Mouse (Mus musculus): ENCODE results near the gene Tnfrsf25. TPM values are rescaled to one million over a fixed set of nuclear protein-coding genes. Genes with fewer than 3 reads are reported as not detected.

The Tnfrsf25 gene
- polyA plus RNA-seq, 1 experiment = 0.95 TPM

DNA sequence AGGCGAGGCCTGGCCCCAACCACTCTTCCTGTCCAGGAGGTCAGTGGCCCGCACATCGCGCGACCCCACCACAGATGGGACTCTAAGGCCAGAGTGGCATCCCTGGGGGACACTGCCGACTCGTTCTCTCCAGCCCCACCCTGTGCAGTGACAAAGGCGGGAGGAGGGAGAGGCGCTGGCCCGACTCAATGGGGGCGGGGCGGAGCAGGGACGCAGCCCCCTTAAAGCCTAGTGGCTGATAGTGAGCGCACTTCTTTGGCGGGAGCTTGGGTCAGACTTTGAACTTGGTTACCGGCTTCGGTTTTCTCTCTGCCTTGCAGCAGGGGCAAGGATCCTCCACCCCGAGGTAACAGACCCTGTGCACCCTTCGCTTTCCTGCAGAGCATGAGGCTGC lies 43.5 kb downstream of the Tnfrsf25 start:
- TF ChIP-seq MYOG (IDR thresholded peaks at IDR 0.05; ENCODE audit: control insufficient read depth, extremely low read depth, insufficient read length) = no peak
- no peak for TF ChIP-seq MYOD1 (IDR thresholded peaks at IDR 0.05; ENCODE audit: control insufficient read depth, insufficient read length, low read depth)
- no peak for TF ChIP-seq CTCF (IDR thresholded peaks at IDR 0.05; ENCODE audit: control insufficient read depth, insufficient read depth, insufficient read length)
- no peak for TF ChIP-seq USF1 (IDR thresholded peaks at IDR 0.05; ENCODE audit: low read depth)
- no peak for TF ChIP-seq CEBPB (IDR thresholded peaks at IDR 0.05; ENCODE audit: low read depth)
- Histone ChIP-seq H3ac (ENCODE audit: control insufficient read depth, insufficient read length, low read depth) (no peak overlapping the region), H3K4me3 (ENCODE audit: insufficient read depth, poor library complexity, severe bottlenecking) (no peak overlapping the region), H3K79me3 (ENCODE audit: low read depth) (no peaks in the 10 kb centered on the region), H3K36me3 (ENCODE audit: control insufficient read depth, insufficient read depth) (no peaks in the 10 kb centered on the region), H3K27me3 (ENCODE audit: control insufficient read depth, insufficient read depth, insufficient read length) (peaks cover 49% of the 10 kb centered on the region), H3K79me2 (ENCODE audit: control insufficient read depth, insufficient read depth) (no peaks in the 10 kb centered on the region)

DNA sequence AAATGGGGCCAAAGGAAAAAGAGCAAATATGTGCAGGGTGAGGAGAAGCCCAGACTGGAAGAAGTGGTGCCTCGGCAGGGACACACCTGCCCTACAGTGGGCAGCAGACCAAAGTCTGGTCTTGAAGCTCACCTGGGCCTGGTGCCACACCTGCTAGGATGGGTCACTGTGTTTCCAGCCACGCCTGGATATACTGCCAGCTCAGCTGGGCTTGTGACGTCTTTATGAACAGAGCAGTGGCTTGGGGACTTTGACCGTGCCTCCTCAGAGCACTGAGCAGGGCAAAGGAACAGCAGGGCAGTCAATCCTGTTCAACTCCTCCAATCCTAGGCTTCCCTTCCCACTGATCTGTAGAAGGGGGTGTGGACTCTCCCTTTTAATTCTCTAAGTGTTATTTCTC lies 45.0 kb downstream of the Tnfrsf25 start:
- H3K79me3 ChIP-seq (ENCODE audit: low read depth) = no peaks in the 10 kb centered on the region
- H3K79me2 ChIP-seq (ENCODE audit: control insufficient read depth, insufficient read depth) = no peaks in the 10 kb centered on the region
- peaks cover 49% of the 10 kb centered on the region for H3K27me3 ChIP-seq (ENCODE audit: control insufficient read depth, insufficient read depth, insufficient read length)
- TF ChIP-seq MYOG (IDR thresholded peaks at IDR 0.05; ENCODE audit: control insufficient read depth, extremely low read depth, insufficient read length) = no peak
- TF ChIP-seq MAX (IDR thresholded peaks at IDR 0.05) = no peak
- no peak for TF ChIP-seq CTCF (IDR thresholded peaks at IDR 0.05; ENCODE audit: control insufficient read depth, insufficient read depth, insufficient read length)
- no peak for TF ChIP-seq USF1 (IDR thresholded peaks at IDR 0.05; ENCODE audit: low read depth)
- no peak for TF ChIP-seq FOSL1 (IDR thresholded peaks at IDR 0.05; ENCODE audit: insufficient read depth, low read length, poor library complexity, severe bottlenecking)
- TF ChIP-seq MYOD1 (IDR thresholded peaks at IDR 0.05; ENCODE audit: control insufficient read depth, insufficient read length, low read depth) = no peak
- no peak for TF ChIP-seq CEBPB (IDR thresholded peaks at IDR 0.05; ENCODE audit: low read depth)
- no peaks in the 10 kb centered on the region for H3K36me3 ChIP-seq (ENCODE audit: control insufficient read depth, insufficient read depth)
- H3K4me3 ChIP-seq (ENCODE audit: insufficient read depth, poor library complexity, severe bottlenecking) = no peak overlapping the region
- H3ac ChIP-seq (ENCODE audit: control insufficient read depth, insufficient read length, low read depth) = no peak overlapping the region

DNA sequence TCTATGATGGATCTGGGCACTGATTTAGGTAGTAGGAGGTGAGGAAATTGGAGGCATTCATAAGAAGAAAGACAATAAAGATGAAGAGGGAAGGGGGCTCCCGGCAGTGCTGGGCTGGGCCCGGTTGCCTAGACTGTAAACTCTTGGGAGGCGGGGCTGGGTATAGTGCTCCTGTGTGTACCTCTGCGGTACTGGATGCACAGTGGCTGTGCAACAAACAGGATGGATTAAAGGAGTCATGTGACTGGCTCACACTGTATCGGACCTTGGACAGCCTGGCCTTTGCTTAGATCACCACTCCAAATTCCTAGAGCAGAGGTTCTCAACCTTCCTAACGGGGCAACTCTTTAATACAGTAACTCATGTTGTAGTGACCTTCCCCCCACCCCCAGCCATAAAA lies 45.9 kb downstream of the Tnfrsf25 start:
- Histone ChIP-seq H3K36me3 (ENCODE audit: control insufficient read depth, insufficient read depth) (no peaks in the 10 kb centered on the region), H3K4me3 (ENCODE audit: insufficient read depth, poor library complexity, severe bottlenecking) (no peak overlapping the region), H3K79me2 (ENCODE audit: control insufficient read depth, insufficient read depth) (no peaks in the 10 kb centered on the region), H3ac (ENCODE audit: control insufficient read depth, insufficient read length, low read depth) (no peak overlapping the region), H3K79me3 (ENCODE audit: low read depth) (no peaks in the 10 kb centered on the region), H3K27me3 (ENCODE audit: control insufficient read depth, insufficient read depth, insufficient read length) (peaks cover 49% of the 10 kb centered on the region)
- TF ChIP-seq MAX (IDR thresholded peaks at IDR 0.05) (no peak), CEBPB (IDR thresholded peaks at IDR 0.05; ENCODE audit: low read depth) (no peak), MYOG (IDR thresholded peaks at IDR 0.05; ENCODE audit: control insufficient read depth, extremely low read depth, insufficient read length) (no peak), CTCF (IDR thresholded peaks at IDR 0.05; ENCODE audit: control insufficient read depth, insufficient read depth, insufficient read length) (no peak), USF1 (IDR thresholded peaks at IDR 0.05; ENCODE audit: low read depth) (no peak), FOSL1 (IDR thresholded peaks at IDR 0.05; ENCODE audit: insufficient read depth, low read length, poor library complexity, severe bottlenecking) (no peak), MYOD1 (IDR thresholded peaks at IDR 0.05; ENCODE audit: control insufficient read depth, insufficient read length, low read depth) (no peak)

DNA sequence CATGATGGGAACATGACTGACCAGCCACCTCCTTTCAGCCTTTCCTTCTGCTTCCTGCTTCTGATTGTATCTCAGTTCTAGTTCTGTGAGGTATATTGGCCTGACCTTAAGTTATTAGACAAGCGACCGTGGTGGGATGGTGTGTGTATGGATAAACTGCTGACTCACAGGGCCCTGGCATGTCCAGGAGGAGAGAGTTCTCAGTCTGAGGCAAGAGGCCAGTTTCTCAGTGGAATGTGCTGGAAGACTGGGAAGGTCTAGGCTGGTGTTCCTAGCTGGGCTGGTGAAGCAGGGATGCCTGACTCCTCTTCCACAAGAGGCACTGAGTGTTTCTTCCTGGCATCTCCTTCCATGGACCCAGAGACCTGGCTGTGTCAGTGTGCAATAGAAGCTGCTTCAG lies 47.0 kb downstream of the Tnfrsf25 start:
- Histone ChIP-seq H3ac (ENCODE audit: control insufficient read depth, insufficient read length, low read depth) (no peak overlapping the region), H3K79me2 (ENCODE audit: control insufficient read depth, insufficient read depth) (no peaks in the 10 kb centered on the region), H3K27me3 (ENCODE audit: control insufficient read depth, insufficient read depth, insufficient read length) (peaks cover 41% of the 10 kb centered on the region), H3K36me3 (ENCODE audit: control insufficient read depth, insufficient read depth) (no peaks in the 10 kb centered on the region), H3K4me3 (ENCODE audit: insufficient read depth, poor library complexity, severe bottlenecking) (no peak overlapping the region), H3K79me3 (ENCODE audit: low read depth) (no peaks in the 10 kb centered on the region)
- TF ChIP-seq MYOD1 (IDR thresholded peaks at IDR 0.05; ENCODE audit: control insufficient read depth, insufficient read length, low read depth) (no peak), USF1 (IDR thresholded peaks at IDR 0.05; ENCODE audit: low read depth) (no peak), MYOG (IDR thresholded peaks at IDR 0.05; ENCODE audit: control insufficient read depth, extremely low read depth, insufficient read length) (no peak), CTCF (IDR thresholded peaks at IDR 0.05; ENCODE audit: control insufficient read depth, insufficient read depth, insufficient read length) (no peak), FOSL1 (IDR thresholded peaks at IDR 0.05; ENCODE audit: insufficient read depth, low read length, poor library complexity, severe bottlenecking) (no peak), CEBPB (IDR thresholded peaks at IDR 0.05; ENCODE audit: low read depth) (no peak), MAX (IDR thresholded peaks at IDR 0.05) (no peak)

DNA sequence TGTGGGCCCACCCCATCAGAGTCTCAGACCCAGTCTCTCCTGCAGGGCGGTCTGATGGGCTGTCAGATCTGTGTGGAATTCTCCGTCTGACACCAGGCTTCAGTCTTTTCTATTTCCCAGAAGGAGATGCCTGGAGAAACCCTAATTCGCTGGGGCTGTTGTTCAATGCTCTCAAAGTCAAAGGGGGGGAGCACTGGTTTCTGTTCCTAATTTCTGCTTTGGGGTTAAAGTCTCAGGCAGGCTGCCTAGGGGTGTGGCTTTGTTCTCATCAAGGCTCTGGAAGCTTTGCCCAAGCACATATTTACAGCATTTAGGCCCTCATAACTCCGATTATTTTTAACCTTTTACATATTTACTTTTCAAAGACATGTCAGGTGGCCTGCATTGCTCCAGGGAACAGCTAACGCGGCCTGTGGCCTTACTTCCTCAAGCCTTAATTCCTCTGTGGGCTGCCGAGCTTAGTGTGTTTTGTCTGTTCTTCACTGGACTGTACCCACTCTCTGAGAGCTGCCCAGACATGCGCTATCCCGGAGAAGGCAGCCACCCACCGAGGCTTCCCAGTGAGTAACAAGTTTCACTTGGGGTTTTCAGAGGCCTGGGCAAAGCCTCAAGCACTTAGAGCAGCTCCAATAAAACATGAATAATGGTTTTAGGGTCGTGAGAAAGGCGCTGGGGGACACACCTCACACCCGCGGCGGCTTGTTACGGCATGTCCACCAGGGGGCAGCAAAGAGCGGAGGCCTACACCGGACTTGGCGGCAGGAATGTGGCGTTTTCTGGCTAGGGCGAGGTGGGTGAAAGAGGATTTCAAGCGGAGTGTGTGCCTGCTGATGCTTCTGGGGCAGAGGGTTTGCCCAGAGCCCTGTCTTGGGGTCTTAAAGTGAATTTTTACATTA lies 49.5 kb downstream of the Tnfrsf25 start:
- H3K4me3 ChIP-seq (ENCODE audit: insufficient read depth, poor library complexity, severe bottlenecking) = no peak overlapping the region

DNA sequence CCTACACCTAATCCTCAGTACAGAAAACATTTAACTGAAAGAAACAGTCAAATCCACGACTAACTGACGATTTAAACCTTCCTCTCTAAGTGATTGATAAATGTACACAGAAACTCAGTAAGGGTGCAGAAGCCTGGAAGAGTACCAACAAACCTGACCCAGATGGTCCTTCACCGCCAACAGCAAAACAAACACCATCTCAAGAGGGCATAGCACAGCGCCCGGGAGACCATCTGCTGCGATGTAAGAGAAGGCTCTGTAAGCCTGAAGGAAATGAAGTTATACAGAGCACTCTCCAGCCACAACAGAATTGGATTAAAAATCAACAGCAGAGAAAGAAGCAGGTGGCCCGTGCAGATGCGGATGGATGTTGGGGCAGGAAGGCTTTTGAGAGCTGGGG lies 52.3 kb downstream of the Tnfrsf25 start:
- TF ChIP-seq CEBPB (IDR thresholded peaks at IDR 0.05; ENCODE audit: low read depth) (no peak), MYOG (IDR thresholded peaks at IDR 0.05; ENCODE audit: control insufficient read depth, extremely low read depth, insufficient read length) (no peak), MYOD1 (IDR thresholded peaks at IDR 0.05; ENCODE audit: control insufficient read depth, insufficient read length, low read depth) (no peak), CTCF (IDR thresholded peaks at IDR 0.05; ENCODE audit: control insufficient read depth, insufficient read depth, insufficient read length) (no peak), FOSL1 (IDR thresholded peaks at IDR 0.05; ENCODE audit: insufficient read depth, low read length, poor library complexity, severe bottlenecking) (no peak), MAX (IDR thresholded peaks at IDR 0.05) (no peak), USF1 (IDR thresholded peaks at IDR 0.05; ENCODE audit: low read depth) (no peak)
- H3K79me2 ChIP-seq (ENCODE audit: control insufficient read depth, insufficient read depth) = no peaks in the 10 kb centered on the region
- H3K36me3 ChIP-seq (ENCODE audit: control insufficient read depth, insufficient read depth) = no peaks in the 10 kb centered on the region

More for the DNA sequence above, 49.5 kb downstream of the Tnfrsf25 start:
- H3K27me3 ChIP-seq (ENCODE audit: control insufficient read depth, insufficient read depth, insufficient read length) = peaks cover 26% of the 10 kb centered on the region
- TF ChIP-seq CTCF (IDR thresholded peaks at IDR 0.05; ENCODE audit: control insufficient read depth, insufficient read depth, insufficient read length) (peak; percentile 73), CEBPB (IDR thresholded peaks at IDR 0.05; ENCODE audit: low read depth) (no peak)
- no peaks in the 10 kb centered on the region for H3K79me3 ChIP-seq (ENCODE audit: low read depth)
- H3ac ChIP-seq (ENCODE audit: control insufficient read depth, insufficient read length, low read depth) = no peak overlapping the region
- no peaks in the 10 kb centered on the region for H3K36me3 ChIP-seq (ENCODE audit: control insufficient read depth, insufficient read depth)
- H3K79me2 ChIP-seq (ENCODE audit: control insufficient read depth, insufficient read depth) = no peaks in the 10 kb centered on the region

More for the DNA sequence above, 52.3 kb downstream of the Tnfrsf25 start:
- Histone ChIP-seq H3ac (ENCODE audit: control insufficient read depth, insufficient read length, low read depth) (no peak overlapping the region), H3K4me3 (ENCODE audit: insufficient read depth, poor library complexity, severe bottlenecking) (no peak overlapping the region), H3K79me3 (ENCODE audit: low read depth) (no peaks in the 10 kb centered on the region), H3K27me3 (ENCODE audit: control insufficient read depth, insufficient read depth, insufficient read length) (peaks cover 10% of the 10 kb centered on the region)

Data from C2C12 (cell line).